Mouse (Mus musculus): ENCODE data around the gene Gm49378.
A peak's percentile ranks its signal among the peaks of the same experiment; 100 is the strongest.

Gene Gm49378

GRCm38 (mm10) chr14:55629312-55629711 lies 8.4 kb downstream of the Gm49378 start:
- DNase-seq = peak; percentile 82

GRCm38 (mm10) chr14:55628077-55628827 lies 9.4 kb downstream of the Gm49378 start:
- no peak for DNase-seq

- no peak for DNase-seq
These were observed 19.1 kb downstream of the Gm49378 start for GRCm38 (mm10) chr14:55618486-55619195.

GRCm38 (mm10) chr14:55617822-55618221 lies 19.9 kb downstream of the Gm49378 start, which contains the start of gene Rec8:
Gene Rec8, plus strand, starts transcription at chr14:55618037.
- DNase-seq = no peak

GRCm38 (mm10) chr14:55616844-55617243 lies 20.9 kb downstream of the Gm49378 start:
- no peak for DNase-seq

- DNase-seq = no peak
These were observed 21.8 kb downstream of the Gm49378 start for GRCm38 (mm10) chr14:55615876-55616275.

- no peak for DNase-seq
These were observed 23.0 kb downstream of the Gm49378 start for GRCm38 (mm10) chr14:55614565-55615178.

GRCm38 (mm10) chr14:55613346-55613745 lies 24.3 kb downstream of the Gm49378 start:
- DNase-seq = no peak

- no peak for DNase-seq
These were observed 29.4 kb downstream of the Gm49378 start for GRCm38 (mm10) chr14:55608339-55608738.

GRCm38 (mm10) chr14:55605743-55606459 lies 31.8 kb downstream of the Gm49378 start:
- no peak for DNase-seq

- no peak for DNase-seq
These were observed 32.9 kb downstream of the Gm49378 start for GRCm38 (mm10) chr14:55604823-55605222.

GRCm38 (mm10) chr14:55603633-55604576 lies 33.8 kb downstream of the Gm49378 start:
- DNase-seq = peak; percentile 97

GRCm38 (mm10) chr14:55603271-55603632 lies 34.4 kb downstream of the Gm49378 start, which contains the start of gene Irf9:
Gene Irf9, plus strand, starts transcription at chr14:55603571.
- no peak for DNase-seq

- no peak for DNase-seq
These were observed 38.9 kb downstream of the Gm49378 start for GRCm38 (mm10) chr14:55598521-55599390.

GRCm38 (mm10) chr14:55596036-55596690 lies 41.5 kb downstream of the Gm49378 start:
- DNase-seq = no peak

GRCm38 (mm10) chr14:55592226-55592625 lies 45.5 kb downstream of the Gm49378 start:
- DNase-seq = no peak

- DNase-seq = peak; percentile 87
These were observed 46.3 kb downstream of the Gm49378 start, which contains the start of gene Rnf31 for GRCm38 (mm10) chr14:55591331-55591891. Gene Rnf31, plus strand, starts transcription at chr14:55591708.

GRCm38 (mm10) chr14:55590748-55591330 lies 46.9 kb downstream of the Gm49378 start, which contains the start of gene Psme2:
Gene Psme2, minus strand, starts transcription at chr14:55591113.
- peak; percentile 73 for DNase-seq

GRCm38 (mm10) chr14:55589771-55590448 lies 47.8 kb downstream of the Gm49378 start:
- no peak for DNase-seq
